Mouse (Mus musculus) c-Kit-positive CD71-positive TER-119-positive erythroid progenitor cells, embryonic 14.5 days (primary cell): ENCODE data around the gene Sirpa.
A peak's percentile ranks its signal among the peaks of the same experiment; 100 is the strongest.

ENCODE experiments used
- DNase-seq: peaks from one replicate; pipeline ENCODE4 v3.0.0-alpha.2; 2013; ENCODE audit warnings: low spot score

Gene Sirpa

GRCm38 (mm10) chr2:129652616-129653015 is 60.0 kb downstream of the Sirpa start:
- DNase-seq, result no peak

- DNase-seq, result no peak
Observed at GRCm38 (mm10) chr2:129653632-129654031, 61.0 kb downstream of the Sirpa start.

GRCm38 (mm10) chr2:129654233-129654950 is 61.8 kb downstream of the Sirpa start:
- no peak for DNase-seq

GRCm38 (mm10) chr2:129655033-129655432 is 62.4 kb downstream of the Sirpa start:
- no peak for DNase-seq

GRCm38 (mm10) chr2:129658796-129659195 is 66.2 kb downstream of the Sirpa start:
- DNase-seq, result no peak

GRCm38 (mm10) chr2:129660020-129660419 is 67.4 kb downstream of the Sirpa start:
- DNase-seq, result no peak

GRCm38 (mm10) chr2:129662484-129662883 is 69.8 kb downstream of the Sirpa start:
- no peak for DNase-seq

- no peak for DNase-seq
Observed at GRCm38 (mm10) chr2:129671911-129672310, 79.3 kb downstream of the Sirpa start.

GRCm38 (mm10) chr2:129674935-129675634 is 82.5 kb downstream of the Sirpa start:
- peak; percentile 60 for DNase-seq

GRCm38 (mm10) chr2:129677664-129678063 is 85.0 kb downstream of the Sirpa start:
- DNase-seq, result no peak

- no peak for DNase-seq
Observed at GRCm38 (mm10) chr2:129679066-129679465, 86.4 kb downstream of the Sirpa start.

- DNase-seq, result no peak
Observed at GRCm38 (mm10) chr2:129680236-129680635, 87.6 kb downstream of the Sirpa start.
